Mouse (Mus musculus) limb, embryonic 15.5 days (tissue): ENCODE results near the gene Fto. TPM values are rescaled to one million over a fixed set of nuclear protein-coding genes. Genes with fewer than 3 reads are reported as not detected.

ENCODE experiments used
- ATAC-seq: fragments of 200-750 bp; cut with Nextera tagmentation; 2 replicates; pipeline ENCODE4 v1.8.0; 2017; ENCODE audit warnings: low read depth, moderate TSS enrichment; ENCODE audit not compliant: insufficient number of reproducible peaks, low FRiP score, low TSS enrichment
- H3K27ac ChIP-seq: fragments of 300-500 bp; sonication (generic); 2 replicates; pipeline ENCODE4 v1.5.1; 2015; ENCODE audit warnings: moderate library complexity, mild to moderate bottlenecking, inconsistent platforms
- H3K27me3 ChIP-seq: fragments of 300-500 bp; sonication (generic); 2 replicates; pipeline ENCODE4 v1.6.1; 2015; ENCODE audit warnings: inconsistent platforms
- H3K36me3 ChIP-seq: fragments of 300-500 bp; sonication (generic); 2 replicates; pipeline ENCODE4 v1.6.1; 2015; ENCODE audit warnings: inconsistent platforms
- H3K4me1 ChIP-seq: fragments of 300-500 bp; sonication (generic); 2 replicates; pipeline ENCODE4 v1.6.1; 2015; ENCODE audit warnings: inconsistent platforms
- H3K4me2 ChIP-seq: fragments of 300-500 bp; sonication (generic); 2 replicates; pipeline ENCODE4 v1.6.1; 2015; ENCODE audit warnings: mild to moderate bottlenecking, inconsistent platforms
- H3K4me3 ChIP-seq: fragments of 300-500 bp; sonication (generic); 2 replicates; pipeline ENCODE4 v1.5.1; 2015; ENCODE audit warnings: mild to moderate bottlenecking, inconsistent platforms
- H3K9ac ChIP-seq: fragments of 300-500 bp; sonication (generic); 2 replicates; pipeline ENCODE4 v1.6.1; 2015; ENCODE audit warnings: inconsistent platforms
- H3K9me3 ChIP-seq: fragments of 300-500 bp; sonication (generic); 2 replicates; pipeline ENCODE4 v1.6.1; 2016; ENCODE audit warnings: inconsistent platforms
- WGBS: fragments of 180-500 bp; shearing (Covaris S2); methylation state at CpG from one replicate; pipeline ENCODE4 v1.1.7; 2015; 5-methylcytosine and 5-hydroxymethylcytosine counted together
- polyA plus RNA-seq: library from polyadenylated mRNA; unstranded; fragments of >200 nt; fragmentation: Nextera tagmentation; extraction: Ambion mirVana; gene quantifications from 2 replicates; pipeline ENCODE4 v1.2.1, GENCODE M21; 2015

Fto gene
- polyA plus RNA-seq, 1 experiment from 2014 or later, result 97.1 TPM

GRCm38 (mm10) chr8:91525342-91525817, 212.1 kb downstream of the Fto start:
- WGBS, result 30% methylated on average over 10 of the region's 10 CpGs
- H3K4me2 ChIP-seq, result no peak overlapping the region
- no peak overlapping the region for H3K27ac ChIP-seq
- no peak for ATAC-seq
- H3K4me1 ChIP-seq, result peaks cover 12% of the 10 kb centered on the region; the same call in 1 of the 2 replicates
- no peaks in the 10 kb centered on the region for H3K9me3 ChIP-seq
- H3K4me3 ChIP-seq, result no peak overlapping the region
- H3K36me3 ChIP-seq, result 0 out of 2 replicates have a peak, but pooled peaks cover 3% of the 10 kb centered on the region
- no peak overlapping the region for H3K9ac ChIP-seq
- H3K27me3 ChIP-seq, result peaks cover 4% of the 10 kb centered on the region; the same call in 1 of the 2 replicates

- Histone ChIP-seq H3K4me1 (peaks cover 31% of the 10 kb centered on the region), H3K4me2 (no peak overlapping the region), H3K4me3 (no peak overlapping the region), H3K36me3 (no peaks in the 10 kb centered on the region; the same call in 1 of the 2 replicates), H3K9ac (no peak overlapping the region), H3K27me3 (peaks cover 21% of the 10 kb centered on the region), H3K9me3 (no peaks in the 10 kb centered on the region), H3K27ac (no peak overlapping the region)
- no peak for ATAC-seq
- WGBS, result 29% methylated on average over 2 of the region's 2 CpGs
These were observed 215.6 kb downstream of the Fto start for GRCm38 (mm10) chr8:91528967-91529366.

GRCm38 (mm10) chr8:91529699-91530098, 216.4 kb downstream of the Fto start:
- H3K27me3 ChIP-seq, result peaks cover 21% of the 10 kb centered on the region
- H3K27ac ChIP-seq, result no peak overlapping the region
- no peak for ATAC-seq
- WGBS, result 86% methylated on average over 5 of the region's 5 CpGs
- no peak overlapping the region for H3K4me2 ChIP-seq
- H3K9ac ChIP-seq, result no peak overlapping the region
- no peak overlapping the region for H3K4me3 ChIP-seq
- no peaks in the 10 kb centered on the region; the same call in 1 of the 2 replicates for H3K36me3 ChIP-seq
- H3K9me3 ChIP-seq, result no peaks in the 10 kb centered on the region
- H3K4me1 ChIP-seq, result peaks cover 31% of the 10 kb centered on the region

DNA sequence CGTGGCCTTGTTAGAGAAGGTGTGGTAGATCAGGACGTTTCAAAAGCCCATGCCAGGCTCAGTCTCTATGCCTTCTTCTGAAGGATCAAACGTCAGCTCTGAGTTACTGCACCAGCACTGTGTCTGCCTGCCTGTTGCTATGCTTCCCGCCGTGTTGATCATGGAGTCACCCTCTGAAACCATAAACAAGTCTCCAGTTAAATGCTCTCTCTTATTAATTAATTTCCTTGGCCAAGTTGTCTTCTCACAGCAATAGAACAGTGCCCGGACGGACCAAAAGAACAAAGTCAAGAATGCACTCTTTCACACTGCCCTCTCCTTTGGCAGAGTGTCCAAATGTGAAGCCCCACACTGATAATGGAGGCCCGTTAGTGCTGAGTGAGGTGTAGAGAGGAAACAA, 217.3 kb downstream of the Fto start:
- no peaks in the 10 kb centered on the region; the same call in 1 of the 2 replicates for H3K36me3 ChIP-seq
- no peaks in the 10 kb centered on the region for H3K9me3 ChIP-seq
- ATAC-seq, result no peak
- no peak overlapping the region for H3K9ac ChIP-seq
- no peak overlapping the region for H3K4me2 ChIP-seq
- no peak overlapping the region for H3K27ac ChIP-seq
- H3K4me3 ChIP-seq, result no peak overlapping the region
- H3K4me1 ChIP-seq, result peaks cover 28% of the 10 kb centered on the region
- 72% methylated on average over 8 of the region's 8 CpGs for WGBS
- peaks cover 21% of the 10 kb centered on the region for H3K27me3 ChIP-seq

DNA sequence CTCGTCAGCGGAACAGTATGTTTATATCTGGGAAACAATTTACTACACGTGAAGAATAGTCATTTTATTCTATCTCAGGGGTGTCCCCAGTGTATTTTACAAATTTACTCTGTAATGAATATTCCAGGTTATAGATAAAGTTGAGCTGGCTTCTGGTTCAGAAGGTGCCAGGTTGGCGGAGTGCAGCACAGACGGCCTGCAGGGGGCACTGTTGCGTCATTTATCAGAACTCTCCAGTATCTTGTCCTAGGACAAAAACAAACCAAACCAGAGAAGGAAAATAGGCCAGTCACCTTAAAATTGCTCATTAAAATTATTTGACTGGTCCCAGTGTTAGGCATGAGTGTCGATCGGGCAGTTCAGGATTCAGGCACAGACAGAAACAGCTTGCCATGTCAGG, 218.6 kb downstream of the Fto start:
- H3K36me3 ChIP-seq, result no peaks in the 10 kb centered on the region; the same call in 1 of the 2 replicates
- H3K9me3 ChIP-seq, result no peaks in the 10 kb centered on the region
- no peak overlapping the region for H3K4me3 ChIP-seq
- no peak overlapping the region for H3K27ac ChIP-seq
- no peak overlapping the region for H3K9ac ChIP-seq
- peaks cover 28% of the 10 kb centered on the region for H3K4me1 ChIP-seq
- 19% methylated on average over 8 of the region's 8 CpGs for WGBS
- no peak overlapping the region for H3K4me2 ChIP-seq
- no peak for ATAC-seq
- H3K27me3 ChIP-seq, result peaks cover 25% of the 10 kb centered on the region

GRCm38 (mm10) chr8:91532671-91533436, 219.5 kb downstream of the Fto start:
- peaks cover 25% of the 10 kb centered on the region for H3K27me3 ChIP-seq
- H3K4me2 ChIP-seq, result no peak overlapping the region
- peak overlapping the region; percentile 74 for H3K27ac ChIP-seq
- peak; percentile 54; the same call in 1 of the 2 replicates for ATAC-seq
- peaks cover 30% of the 10 kb centered on the region for H3K4me1 ChIP-seq
- H3K9ac ChIP-seq, result no peak overlapping the region
- H3K9me3 ChIP-seq, result no peaks in the 10 kb centered on the region
- 46% methylated on average over 18 of the region's 18 CpGs for WGBS
- H3K4me3 ChIP-seq, result no peak overlapping the region
- no peaks in the 10 kb centered on the region; the same call in 1 of the 2 replicates for H3K36me3 ChIP-seq

DNA sequence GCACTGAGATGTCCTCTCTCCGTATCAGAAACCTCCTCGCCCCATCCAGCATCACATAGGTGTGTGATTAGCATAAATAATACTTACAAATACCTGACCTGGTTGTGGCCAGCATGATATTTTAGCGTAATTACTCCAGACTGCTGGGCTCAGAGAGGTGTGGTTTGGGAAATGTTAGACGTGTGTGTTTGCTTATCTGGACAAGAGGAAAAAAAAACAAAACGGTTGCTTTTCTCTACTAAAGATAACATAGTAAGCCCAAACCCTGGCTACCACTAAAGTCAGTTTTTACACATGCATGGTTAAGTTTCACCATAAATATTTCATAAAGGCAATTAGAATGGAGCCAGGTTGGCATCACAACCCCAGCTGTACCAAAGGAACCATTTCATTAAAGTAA, 221.4 kb downstream of the Fto start:
- Histone ChIP-seq H3K9ac (no peak overlapping the region), H3K4me2 (no peak overlapping the region), H3K4me3 (no peak overlapping the region), H3K4me1 (peaks cover 41% of the 10 kb centered on the region), H3K27me3 (peaks cover 25% of the 10 kb centered on the region), H3K36me3 (no peaks in the 10 kb centered on the region; the same call in 1 of the 2 replicates), H3K9me3 (no peaks in the 10 kb centered on the region), H3K27ac (no peak overlapping the region)
- no peak for ATAC-seq
- 71% methylated on average over 5 of the region's 5 CpGs for WGBS

DNA sequence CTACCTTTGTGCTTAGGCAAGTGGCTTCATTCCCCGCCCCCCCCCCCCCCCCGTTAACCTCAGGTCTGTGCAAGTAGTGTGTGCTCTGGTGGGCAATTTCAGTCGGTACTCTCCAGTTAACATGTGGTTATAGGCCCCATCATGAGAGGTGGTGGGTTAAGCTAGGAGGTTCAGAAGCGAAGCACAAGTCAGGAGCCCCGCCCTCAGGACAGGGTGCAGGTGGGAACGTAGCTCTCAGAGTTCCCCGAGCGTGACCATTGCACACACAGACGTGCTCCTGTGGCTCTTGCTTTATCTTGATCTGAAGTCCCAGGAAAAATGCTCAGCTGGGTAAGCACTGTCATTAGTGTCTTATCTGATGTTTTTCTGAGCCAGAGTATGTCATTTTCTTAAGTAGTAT, 224.8 kb downstream of the Fto start:
- 59% methylated on average over 9 of the region's 9 CpGs for WGBS
- no peak overlapping the region for H3K9ac ChIP-seq

DNA sequence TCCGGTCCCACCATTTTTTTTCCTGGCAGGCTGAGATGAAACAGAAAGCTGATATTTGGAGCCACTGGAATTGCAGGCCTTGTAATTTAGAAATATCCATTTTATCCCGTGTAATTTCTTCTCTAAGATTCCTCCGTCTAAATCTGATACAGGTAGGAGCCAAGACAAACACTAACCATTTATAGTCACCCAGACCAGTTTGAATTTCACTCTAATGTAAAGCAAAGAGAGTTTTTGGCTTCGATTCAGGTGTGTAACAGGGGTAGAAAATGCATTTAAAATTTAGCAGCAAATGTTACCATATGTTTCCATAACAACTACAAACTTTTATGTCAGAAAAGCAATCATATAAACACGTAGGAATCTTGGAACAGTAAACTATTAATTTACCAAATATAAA, 225.6 kb downstream of the Fto start:
- Histone ChIP-seq H3K27ac (peak overlapping the region; percentile 2; the same call in 1 of the 2 replicates), H3K27me3 (0 out of 2 replicates have a peak, but pooled peaks cover 3% of the 10 kb centered on the region), H3K9me3 (no peaks in the 10 kb centered on the region), H3K36me3 (no peaks in the 10 kb centered on the region), H3K4me3 (no peak overlapping the region), H3K4me1 (peaks cover 23% of the 10 kb centered on the region), H3K9ac (no peak overlapping the region), H3K4me2 (no peak overlapping the region)
- ATAC-seq, result no peak
- 33% methylated on average over 5 of the region's 5 CpGs for WGBS

More for the DNA sequence above, 224.8 kb downstream of the Fto start:
- H3K27me3 ChIP-seq, result 0 out of 2 replicates have a peak, but pooled peaks cover 4% of the 10 kb centered on the region
- peaks cover 30% of the 10 kb centered on the region for H3K4me1 ChIP-seq
- no peaks in the 10 kb centered on the region for H3K36me3 ChIP-seq
- no peaks in the 10 kb centered on the region for H3K9me3 ChIP-seq
- no peak overlapping the region for H3K27ac ChIP-seq
- no peak overlapping the region for H3K4me3 ChIP-seq
- H3K4me2 ChIP-seq, result no peak overlapping the region
- no peak for ATAC-seq

- WGBS, result 47% methylated on average over 8 of the region's 8 CpGs
- Histone ChIP-seq H3K4me1 (peaks cover 19% of the 10 kb centered on the region), H3K4me3 (no peak overlapping the region), H3K4me2 (no peak overlapping the region), H3K27ac (peak overlapping the region; percentile 40; the same call in 1 of the 2 replicates), H3K9ac (no peak overlapping the region), H3K36me3 (no peaks in the 10 kb centered on the region), H3K9me3 (no peaks in the 10 kb centered on the region), H3K27me3 (0 out of 2 replicates have a peak, but pooled peaks cover 3% of the 10 kb centered on the region)
- no peak for ATAC-seq
These were observed 226.3 kb downstream of the Fto start for GRCm38 (mm10) chr8:91539586-91539985.

DNA sequence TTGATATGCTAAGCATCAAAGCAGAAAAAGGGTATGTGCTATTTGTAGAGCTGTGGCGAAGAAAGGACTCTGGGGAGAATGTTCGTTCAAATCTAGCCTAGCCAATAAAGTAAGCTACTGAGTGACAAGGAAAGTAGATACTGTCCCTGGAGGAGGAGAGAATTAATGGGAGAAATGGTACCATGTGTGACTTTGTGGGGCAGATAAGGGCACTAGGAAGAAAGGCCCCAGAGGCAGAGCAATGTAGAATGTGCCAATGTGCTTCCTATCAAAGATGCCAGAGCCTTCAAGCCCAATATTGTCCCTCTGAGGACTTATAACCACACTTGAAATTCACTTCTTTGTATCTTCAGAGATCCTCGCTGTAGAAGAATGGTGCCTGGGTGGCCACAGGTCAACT, 227.9 kb downstream of the Fto start:
- Histone ChIP-seq H3K9me3 (no peaks in the 10 kb centered on the region), H3K27me3 (no peaks in the 10 kb centered on the region), H3K4me3 (no peak overlapping the region), H3K27ac (no peak overlapping the region), H3K4me1 (peaks cover 28% of the 10 kb centered on the region), H3K9ac (no peak overlapping the region), H3K4me2 (no peak overlapping the region), H3K36me3 (no peaks in the 10 kb centered on the region)
- ATAC-seq, result no peak
- 86% methylated on average over 3 of the region's 3 CpGs for WGBS

DNA sequence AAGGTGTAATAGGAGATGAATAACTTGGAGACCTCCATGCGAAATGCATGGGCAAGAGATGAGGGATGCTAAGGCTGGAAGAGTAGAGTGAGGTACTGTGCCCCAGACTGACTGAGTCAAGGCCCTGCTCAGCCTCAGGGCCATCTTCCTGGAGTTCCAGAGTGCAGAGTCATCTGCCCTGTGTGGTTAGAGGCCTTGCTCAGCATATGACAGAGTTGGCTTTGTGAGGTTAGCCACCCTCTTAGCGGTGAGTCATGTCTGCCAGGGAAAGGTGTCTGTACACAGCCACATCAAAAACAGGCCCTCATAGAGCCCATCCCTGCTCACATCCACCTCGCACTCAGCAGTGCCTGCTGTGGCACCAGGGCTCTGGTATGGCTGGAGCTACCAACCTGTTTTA, 232.2 kb downstream of the Fto start:
- Histone ChIP-seq H3K9me3 (no peaks in the 10 kb centered on the region), H3K4me3 (no peak overlapping the region), H3K36me3 (no peaks in the 10 kb centered on the region), H3K27ac (no peak overlapping the region), H3K4me2 (no peak overlapping the region), H3K9ac (no peak overlapping the region), H3K4me1 (peaks cover 10% of the 10 kb centered on the region; the same call in 1 of the 2 replicates), H3K27me3 (no peaks in the 10 kb centered on the region)
- no peak for ATAC-seq
- 77% methylated on average over 3 of the region's 3 CpGs for WGBS
